Mouse (Mus musculus) MEL (cell line): ENCODE data around the gene Soga3. TPM values are rescaled to one million over a fixed set of nuclear protein-coding genes. Genes with fewer than 3 reads are reported as not detected.

ENCODE experiments used
- DNase-seq: peaks from one replicate; pipeline ENCODE4 v3.0.0; 2011; ENCODE audit warnings: low read depth, low spot score
- H3K27ac ChIP-seq: 2 replicates; pipeline ENCODE4 v1.5.1; 2012; ENCODE audit warnings: low read depth, mild to moderate bottlenecking, control low read depth, low read length, moderate library complexity; ENCODE audit not compliant: control insufficient read depth
- H3K27me3 ChIP-seq, 2 experiments: fragments of 150-350 bp in 1 of 2; sonication (generic) in 1 of 2; 2 replicates each; pipeline ENCODE4 v1.6.1; 2012; ENCODE audit warnings: low read length in 2 of 2, mild to moderate bottlenecking in 2 of 2, improper control_type of control experiment in 1 of 2, moderate library complexity in 1 of 2; ENCODE audit not compliant: insufficient read depth in 2 of 2, control insufficient read depth in 1 of 2
- H3K36me3 ChIP-seq, 2 experiments: 2 replicates each; pipeline ENCODE4 v1.6.1; 2012 to 2014; ENCODE audit warnings: low read length in 2 of 2, improper control_type of control experiment in 1 of 2, inconsistent platforms in 1 of 2, mild to moderate bottlenecking in 1 of 2; ENCODE audit not compliant: insufficient read depth in 2 of 2, control insufficient read depth in 1 of 2
- H3K4me1 ChIP-seq, 2 experiments: fragments of 150-350 bp in 1 of 2; sonication (generic) in 1 of 2; 2 replicates each; pipeline ENCODE4 v1.6.1; 2012; ENCODE audit warnings: low read length in 2 of 2, improper control_type of control experiment in 1 of 2, mild to moderate bottlenecking in 1 of 2; ENCODE audit not compliant: insufficient read depth in 2 of 2, control insufficient read depth in 1 of 2
- H3K4me3 ChIP-seq, 2 experiments: fragments of 150-350 bp in 1 of 2; sonication (generic) in 1 of 2; 2 replicates each; pipeline ENCODE4 v1.5.1; 2012; ENCODE audit warnings: low read depth in 2 of 2, low read length in 2 of 2, mild to moderate bottlenecking in 2 of 2, moderate library complexity in 2 of 2, control low read depth in 1 of 2, improper control_type of control experiment in 1 of 2; ENCODE audit not compliant: control insufficient read depth in 1 of 2, insufficient read depth in 1 of 2
- H3K79me2 ChIP-seq: 2 replicates; pipeline ENCODE4 v1.6.1; 2012; ENCODE audit warnings: mild to moderate bottlenecking, low read length, moderate library complexity; ENCODE audit not compliant: control insufficient read depth, poor library complexity, insufficient read depth
- H3K9ac ChIP-seq: 2 replicates; pipeline ENCODE4 v1.6.1; 2012; ENCODE audit warnings: low read depth, mild to moderate bottlenecking, control low read depth, low read length, moderate library complexity; ENCODE audit not compliant: control insufficient read depth, poor library complexity, severe bottlenecking
- H3K9me3 ChIP-seq: fragments of 150-350 bp; sonication (generic); replicated peaks from 2 replicates; pipeline ENCODE4 v1.6.1; 2012; ENCODE audit warnings: mild to moderate bottlenecking, low read length, improper control_type of control experiment, moderate library complexity; ENCODE audit not compliant: insufficient read depth
- CHD2 ChIP-seq: IDR thresholded peaks from 2 replicates; pipeline ENCODE4 v1.6.1; 2011; ENCODE audit warnings: low read length, improper control_type of control experiment
- ELF1 ChIP-seq: IDR thresholded peaks from 2 replicates; pipeline ENCODE4 v1.6.1; 2014; ENCODE audit warnings: low read depth, mild to moderate bottlenecking, inconsistent platforms, low read length, improper control_type of control experiment, moderate library complexity
- EP300 ChIP-seq, 2 experiments: IDR thresholded peaks; 2 replicates each; pipeline ENCODE4 v1.6.1; 2011; ENCODE audit warnings: improper control_type of control experiment in 2 of 2, low read length in 2 of 2, low read depth in 1 of 2, mild to moderate bottlenecking in 1 of 2
- ETS1 ChIP-seq: IDR thresholded peaks from 2 replicates; pipeline ENCODE4 v1.6.1; 2012; ENCODE audit warnings: low read depth, mild to moderate bottlenecking, inconsistent platforms, low read length, improper control_type of control experiment, moderate library complexity
- GATA1 ChIP-seq: IDR thresholded peaks from 2 replicates; pipeline ENCODE4 v1.6.1; 2011; ENCODE audit warnings: low read depth, low read length, improper control_type of control experiment
- HCFC1 ChIP-seq: IDR thresholded peaks from 2 replicates; pipeline ENCODE4 v1.6.1; 2012; ENCODE audit warnings: low read depth, mild to moderate bottlenecking, inconsistent platforms, low read length, improper control_type of control experiment, moderate library complexity
- JUND ChIP-seq: IDR thresholded peaks from 2 replicates; pipeline ENCODE4 v1.6.1; 2011; ENCODE audit warnings: low read depth, mild to moderate bottlenecking, improper control_type of control experiment, low read length
- MAZ ChIP-seq: IDR thresholded peaks from 2 replicates; pipeline ENCODE4 v1.6.1; 2012; ENCODE audit warnings: low read depth, mild to moderate bottlenecking, inconsistent platforms, low read length, improper control_type of control experiment
- MXI1 ChIP-seq: IDR thresholded peaks from 2 replicates; pipeline ENCODE4 v1.6.1; 2011; ENCODE audit warnings: mild to moderate bottlenecking, low read depth, low read length, improper control_type of control experiment
- MYB ChIP-seq: IDR thresholded peaks from 2 replicates; pipeline ENCODE4 v1.6.1; 2011; ENCODE audit warnings: mild to moderate bottlenecking, low read depth, low read length, improper control_type of control experiment
- MYC ChIP-seq: IDR thresholded peaks from 2 replicates; pipeline ENCODE4 v1.6.1; 2011; ENCODE audit warnings: low read depth, mild to moderate bottlenecking, low read length, improper control_type of control experiment, moderate library complexity
- POLR2A ChIP-seq, 2 experiments: IDR thresholded peaks; 2 replicates each; pipeline ENCODE4 v1.6.1; 2011 to 2012; ENCODE audit warnings: low read length in 2 of 2, mild to moderate bottlenecking in 2 of 2, control low read depth in 1 of 2, improper control_type of control experiment in 1 of 2, low read depth in 1 of 2, moderate library complexity in 1 of 2; ENCODE audit not compliant: control insufficient read depth in 1 of 2, insufficient read depth in 1 of 2, poor library complexity in 1 of 2
- POLR2AphosphoS2 ChIP-seq: IDR thresholded peaks from 2 replicates; pipeline ENCODE4 v1.6.1; 2011; ENCODE audit warnings: low read length, improper control_type of control experiment
- POLR2AphosphoS5 ChIP-seq: IDR thresholded peaks from 2 replicates; pipeline ENCODE4 v1.6.1; 2012; ENCODE audit warnings: low read depth, borderline replicate concordance, mild to moderate bottlenecking, inconsistent platforms, low read length, moderate library complexity, mixed read lengths
- RCOR1 ChIP-seq: IDR thresholded peaks from 2 replicates; pipeline ENCODE4 v1.6.1; 2012; ENCODE audit warnings: low read depth, mild to moderate bottlenecking, inconsistent platforms, low read length, improper control_type of control experiment
- SMC3 ChIP-seq: IDR thresholded peaks from 2 replicates; pipeline ENCODE4 v1.6.1; 2011; ENCODE audit warnings: low read depth, low read length, improper control_type of control experiment
- TAL1 ChIP-seq: IDR thresholded peaks from 2 replicates; pipeline ENCODE4 v1.6.1; 2012; ENCODE audit warnings: mild to moderate bottlenecking, inconsistent platforms, low read length, moderate library complexity, mixed read lengths
- TBP ChIP-seq: IDR thresholded peaks from 2 replicates; pipeline ENCODE4 v1.8.0; 2011; ENCODE audit warnings: low read depth, low read length, improper control_type of control experiment
- USF2 ChIP-seq, 2 experiments: IDR thresholded peaks; 2 replicates each; pipeline ENCODE4 v1.6.1; 2011 to 2012; ENCODE audit warnings: improper control_type of control experiment in 2 of 2, low read length in 2 of 2, borderline replicate concordance in 1 of 2, inconsistent platforms in 1 of 2, low read depth in 1 of 2, mild to moderate bottlenecking in 1 of 2; ENCODE audit not compliant: insufficient read depth in 1 of 2
- ZC3H11A ChIP-seq: IDR thresholded peaks from 2 replicates; pipeline ENCODE4 v1.6.1; 2012; ENCODE audit warnings: low read depth, mild to moderate bottlenecking, inconsistent platforms, low read length, improper control_type of control experiment
- ZMIZ1 ChIP-seq: IDR thresholded peaks from 2 replicates; pipeline ENCODE4 v1.6.1; 2012; ENCODE audit warnings: low read depth, mild to moderate bottlenecking, inconsistent platforms, low read length, improper control_type of control experiment, moderate library complexity
- ZNF384 ChIP-seq: IDR thresholded peaks from 2 replicates; pipeline ENCODE4 v1.6.1; 2012; ENCODE audit warnings: low read depth, mild to moderate bottlenecking, inconsistent platforms, low read length, improper control_type of control experiment
- polyA plus RNA-seq, 2 experiments: library from polyadenylated mRNA; stranded (reverse) in 1 of 2; unstranded in 1 of 2; fragments of >175 nt in 1 of 2; fragments of >200 nt in 1 of 2; gene quantifications; 2 replicates each; pipeline versions ENCODE4 v1.2.1 to v1.2.4; 2012; ENCODE audit warnings: low replicate concordance in 2 of 2, low read depth in 1 of 2; ENCODE audit not compliant: insufficient read length in 2 of 2, insufficient read depth in 1 of 2, missing spikeins in 1 of 2
- total RNA-seq: library from RNA; depleted of rRNA; stranded (reverse); fragments of 300-350 nt; gene quantifications from 2 replicates; pipeline ENCODE4 v1.2.3, GENCODE M21; 2012

Gene Soga3
- total and polyA plus RNA-seq, 3 experiments = not detected

GRCm38 (mm10) chr10:29147641-29147990 is 4.0 kb downstream of the Soga3 start:
- Histone ChIP-seq H3K4me3 (no peak overlapping the region), H3K9ac (no peak overlapping the region), H3K36me3 (no peaks in the 10 kb centered on the region), H3K27ac (no peak overlapping the region), H3K9me3 (no peaks in the 10 kb centered on the region), H3K4me1 (no peaks in the 10 kb centered on the region), H3K27me3 (no peaks in the 10 kb centered on the region), H3K79me2 (no peaks in the 10 kb centered on the region)
- DNase-seq = no peak
- no peak for TF ChIP-seq RCOR1
- TF ChIP-seq POLR2AphosphoS2 = no peak
- TF ChIP-seq MYC = no peak
- TF ChIP-seq TBP = no peak
- no peak for TF ChIP-seq ZC3H11A
- no peak for TF ChIP-seq ZNF384
- no peak for TF ChIP-seq USF2 (IDR thresholded peaks at IDR 0.05; ENCODE audit: borderline replicate concordance in 1 of 2, insufficient read depth in 1 of 2, low read depth in 1 of 2, low read length in 2 of 2)
- TF ChIP-seq MYB = no peak
- no peak for TF ChIP-seq HCFC1
- no peak for TF ChIP-seq POLR2A (IDR thresholded peaks at IDR 0.05; ENCODE audit: control insufficient read depth in 1 of 2, insufficient read depth in 1 of 2, low read depth in 1 of 2, low read length in 2 of 2, poor library complexity in 1 of 2)
- TF ChIP-seq ZMIZ1 = no peak
- TF ChIP-seq MXI1 = no peak

- H3K9ac ChIP-seq = no peak overlapping the region
- no peaks in the 10 kb centered on the region for H3K9me3 ChIP-seq
- no peaks in the 10 kb centered on the region for H3K36me3 ChIP-seq
- no peaks in the 10 kb centered on the region for H3K27me3 ChIP-seq
- no peak for TF ChIP-seq GATA1
- TF ChIP-seq EP300 (IDR thresholded peaks at IDR 0.05; ENCODE audit: low read depth in 1 of 2, low read length in 2 of 2) = no peak
- TF ChIP-seq USF2 (IDR thresholded peaks at IDR 0.05; ENCODE audit: borderline replicate concordance in 1 of 2, insufficient read depth in 1 of 2, low read depth in 1 of 2, low read length in 2 of 2) = no peak
- TF ChIP-seq SMC3 = no peak
- no peak for TF ChIP-seq MYC
- H3K27ac ChIP-seq = no peak overlapping the region
- H3K4me3 ChIP-seq = no peak overlapping the region
- H3K4me1 ChIP-seq = no peaks in the 10 kb centered on the region
- DNase-seq = no peak
- H3K79me2 ChIP-seq = no peaks in the 10 kb centered on the region
These were observed 4.4 kb downstream of the Soga3 start for GRCm38 (mm10) chr10:29148076-29148475.

- no peak overlapping the region for H3K27ac ChIP-seq
- H3K9me3 ChIP-seq = no peaks in the 10 kb centered on the region
- no peaks in the 10 kb centered on the region for H3K27me3 ChIP-seq
- no peak overlapping the region for H3K4me3 ChIP-seq
- H3K79me2 ChIP-seq = no peaks in the 10 kb centered on the region
- no peak overlapping the region for H3K9ac ChIP-seq
- H3K4me1 ChIP-seq = no peaks in the 10 kb centered on the region
- no peak for DNase-seq
- TF ChIP-seq TAL1 (no peak), JUND (no peak), ZMIZ1 (no peak), RCOR1 (no peak), CHD2 (no peak), ETS1 (no peak), MAZ (no peak), POLR2AphosphoS5 (no peak), HCFC1 (no peak), ELF1 (no peak)
- no peaks in the 10 kb centered on the region for H3K36me3 ChIP-seq
These were observed 11.7 kb downstream of the Soga3 start for GRCm38 (mm10) chr10:29155304-29155703.
